Mouse (Mus musculus) hindbrain, embryonic 13.5 days (tissue): ENCODE data around the gene Zcchc10. TPM values are rescaled to one million over a fixed set of nuclear protein-coding genes. Genes with fewer than 3 reads are reported as not detected.
"Not testable (repeated sequence)": the region's sequence is repeated elsewhere in the genome, so short reads cannot be mapped to it uniquely, and the experiment has no call there.

Experiments
- ATAC-seq: fragments of 200-750 bp; cut with Nextera tagmentation; 2 replicates; pipeline ENCODE4 v1.8.0; 2017; ENCODE audit warnings: moderate TSS enrichment; ENCODE audit not compliant: low FRiP score
- H3K27ac ChIP-seq: fragments of 300-500 bp; sonication (generic); 2 replicates; pipeline ENCODE4 v1.5.1; 2015; ENCODE audit warnings: inconsistent platforms, mild to moderate bottlenecking, moderate library complexity
- H3K27me3 ChIP-seq: fragments of 300-500 bp; sonication (generic); 2 replicates; pipeline ENCODE4 v1.6.1; 2015; ENCODE audit warnings: mild to moderate bottlenecking, inconsistent platforms
- H3K36me3 ChIP-seq: fragments of 300-500 bp; sonication (generic); 2 replicates; pipeline ENCODE4 v1.6.1; 2015; ENCODE audit warnings: mild to moderate bottlenecking, inconsistent platforms
- H3K4me1 ChIP-seq: fragments of 300-500 bp; sonication (generic); replicated peaks from 2 replicates; pipeline ENCODE4 v1.6.1; 2015; ENCODE audit warnings: inconsistent platforms
- H3K4me2 ChIP-seq: fragments of 300-500 bp; sonication (generic); 2 replicates; pipeline ENCODE4 v1.6.1; 2015; ENCODE audit warnings: inconsistent platforms, mild to moderate bottlenecking, moderate library complexity
- H3K4me3 ChIP-seq: fragments of 300-500 bp; sonication (generic); 2 replicates; pipeline ENCODE4 v1.5.1; 2015; ENCODE audit warnings: mild to moderate bottlenecking, inconsistent platforms
- H3K9ac ChIP-seq: fragments of 300-500 bp; sonication (generic); 2 replicates; pipeline ENCODE4 v1.6.1; 2015; ENCODE audit warnings: mild to moderate bottlenecking, inconsistent platforms
- H3K9me3 ChIP-seq: fragments of 300-500 bp; sonication (generic); 2 replicates; pipeline ENCODE4 v1.6.1; 2016; ENCODE audit warnings: inconsistent platforms
- WGBS: fragments of 180-500 bp; shearing (Covaris S2); methylation state at CpG from one replicate; pipeline ENCODE4 v1.1.7; 2015; 5-methylcytosine and 5-hydroxymethylcytosine counted together
- polyA plus RNA-seq: library from polyadenylated mRNA; unstranded; fragments of >200 nt; fragmentation: Nextera tagmentation; extraction: Ambion mirVana; gene quantifications from 2 replicates; pipeline ENCODE4 v1.2.1, GENCODE M21; 2015

The Zcchc10 gene
- 16.1 and 17.8 TPM in 2 replicates for polyA plus RNA-seq

DNA sequence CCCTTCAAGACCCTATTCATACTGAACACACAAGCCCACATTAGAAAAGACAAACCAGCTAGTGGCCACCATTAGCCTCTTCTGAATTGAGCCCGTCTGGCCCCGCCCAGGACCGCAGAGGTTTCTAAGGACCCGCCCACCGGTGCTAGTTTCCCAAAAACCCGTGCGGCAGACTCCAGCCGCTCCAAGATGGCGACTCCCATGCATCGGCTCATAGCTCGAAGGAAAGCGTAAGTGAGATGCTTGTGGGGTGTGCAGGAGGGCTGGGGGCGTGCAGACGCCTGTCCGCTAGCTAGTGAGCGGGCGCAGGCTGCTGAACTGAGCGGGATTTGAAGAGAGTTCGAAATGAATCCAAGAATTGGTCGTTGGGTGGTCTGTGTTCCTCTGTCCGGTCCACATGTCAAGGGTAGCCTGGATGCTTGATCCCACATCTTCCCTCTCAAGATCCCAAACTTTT lies at the start of gene Zcchc10:
Zcchc10 (plus strand) TSS at position 168 of the 457 bp plus-strand sequence.
- under 1% methylated on average over 21 of the region's 21 CpGs for WGBS
- peak within 1 kb of the TSS; percentile 83 for H3K27ac ChIP-seq
- ATAC-seq, result peak; percentile 87
- H3K9ac ChIP-seq, result peak within 1 kb of the TSS; percentile 83
- H3K27me3 ChIP-seq, result no peaks in the 10 kb centered on the region
- H3K4me3 ChIP-seq, result peak within 1 kb of the TSS; percentile 78
- H3K36me3 ChIP-seq, result peaks cover 26% of the 10 kb centered on the region
- H3K4me1 ChIP-seq, result peaks cover 9% of the 10 kb centered on the region
- H3K9me3 ChIP-seq, result no peaks in the 10 kb centered on the region
- peak within 1 kb of the TSS; percentile 76 for H3K4me2 ChIP-seq

DNA sequence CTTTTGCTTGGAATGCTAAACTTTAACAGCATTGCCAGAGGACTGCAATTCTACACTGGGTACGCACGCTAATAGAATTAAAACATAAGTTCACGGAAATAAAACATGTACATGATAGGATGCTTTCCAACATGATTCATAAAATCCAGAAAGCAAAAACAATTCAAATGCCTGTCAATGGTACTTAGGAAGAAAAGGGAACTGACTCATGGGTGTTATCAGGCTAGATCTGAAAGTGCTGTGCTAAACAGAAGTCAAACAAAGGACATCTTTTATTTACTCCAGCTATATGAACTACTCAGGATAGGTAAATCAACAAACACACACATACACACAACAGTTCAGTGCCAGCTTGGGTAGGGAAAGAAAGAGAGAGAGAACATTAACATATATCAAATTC lies 49.1 kb upstream of the Zcchc10 start:
- no peak for ATAC-seq
- Histone ChIP-seq H3K4me1 (no peaks in the 10 kb centered on the region), H3K9me3 (no peaks in the 10 kb centered on the region), H3K27me3 (no peaks in the 10 kb centered on the region), H3K36me3 (peaks cover 69% of the 10 kb centered on the region), H3K4me3 (no peak overlapping the region), H3K4me2 (no peak overlapping the region), H3K9ac (no peak overlapping the region), H3K27ac (no peak overlapping the region)
- WGBS, result 97% methylated on average over 3 of the region's 3 CpGs

DNA sequence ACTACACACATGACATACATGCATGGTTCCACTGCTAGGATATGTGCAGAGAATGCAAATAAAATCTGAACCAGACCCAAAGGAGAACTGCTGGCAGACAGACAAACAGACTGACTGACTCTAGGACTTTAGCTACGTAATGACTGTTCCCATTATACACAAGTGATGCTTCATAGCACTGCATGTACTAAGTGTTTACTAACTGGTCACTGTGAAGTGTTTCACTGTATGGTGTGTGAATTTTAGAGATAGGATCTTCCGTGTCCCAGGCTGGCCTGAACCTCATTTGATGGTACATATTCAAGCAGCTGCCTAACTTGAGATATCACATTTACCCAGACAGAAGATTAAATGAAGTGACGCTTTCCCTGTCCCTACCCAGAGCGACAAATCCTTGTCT lies 46.1 kb upstream of the Zcchc10 start:
- ATAC-seq, result no peak
- no peaks in the 10 kb centered on the region for H3K27me3 ChIP-seq
- no peaks in the 10 kb centered on the region for H3K9me3 ChIP-seq
- no peak overlapping the region for H3K4me3 ChIP-seq
- H3K27ac ChIP-seq, result no peak overlapping the region
- H3K4me1 ChIP-seq, result no peaks in the 10 kb centered on the region
- H3K4me2 ChIP-seq, result no peak overlapping the region
- peaks cover 66% of the 10 kb centered on the region for H3K36me3 ChIP-seq
- no peak overlapping the region for H3K9ac ChIP-seq
- WGBS, result 93% methylated on average over 4 of the region's 4 CpGs

DNA sequence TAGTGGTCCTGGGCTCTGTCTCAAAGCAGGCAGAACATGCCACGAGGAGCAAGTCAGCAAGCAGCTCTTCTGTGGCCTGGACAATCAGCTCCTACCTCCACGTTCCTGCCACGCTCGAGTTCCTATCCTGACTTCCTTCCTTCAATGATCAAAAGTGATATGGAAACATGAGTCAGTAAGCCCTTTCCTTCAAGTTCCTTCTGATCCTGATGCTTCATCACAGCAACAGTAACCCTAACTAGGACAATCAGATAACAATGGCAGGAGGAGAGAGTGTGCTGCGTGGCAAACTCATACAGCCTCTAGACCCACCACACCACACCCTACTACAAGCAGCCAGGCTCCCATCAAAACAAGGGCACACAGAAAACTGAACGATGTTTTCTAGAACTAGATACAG lies 38.6 kb upstream of the Zcchc10 start:
- Histone ChIP-seq H3K9me3 (no peaks in the 10 kb centered on the region), H3K4me2 (no peak overlapping the region), H3K36me3 (peaks cover 81% of the 10 kb centered on the region), H3K27me3 (no peaks in the 10 kb centered on the region), H3K27ac (no peak overlapping the region), H3K4me3 (no peak overlapping the region), H3K9ac (no peak overlapping the region), H3K4me1 (no peaks in the 10 kb centered on the region)
- WGBS, result 97% methylated on average over 6 of the region's 6 CpGs
- ATAC-seq, result no peak

DNA sequence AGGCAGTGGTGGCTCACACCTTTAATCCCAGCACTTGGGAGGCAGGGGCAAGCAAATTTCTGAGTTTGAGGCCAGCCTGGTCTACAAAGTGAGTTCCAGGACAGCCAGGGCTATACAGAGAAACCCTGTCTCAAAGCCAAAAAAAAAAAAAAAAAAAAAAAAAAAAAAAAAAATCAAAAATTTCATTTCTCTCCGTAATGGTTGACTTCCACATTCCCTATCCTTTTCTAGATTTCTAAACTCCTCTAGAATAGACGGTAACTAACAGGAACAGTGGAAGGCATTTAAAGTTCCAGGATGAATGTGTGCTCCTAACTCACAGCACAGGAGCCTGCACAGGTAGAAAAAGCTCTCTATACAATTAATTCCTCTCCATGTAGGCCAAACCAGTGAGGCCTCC lies 34.3 kb upstream of the Zcchc10 start:
- not testable (repeated sequence) for H3K4me1 ChIP-seq, ATAC-seq, H3K9me3 ChIP-seq, H3K9ac ChIP-seq, H3K27ac ChIP-seq, H3K4me3 ChIP-seq, H3K27me3 ChIP-seq, H3K4me2 ChIP-seq
- WGBS, result 96% methylated on average over 2 of the region's 2 CpGs
- H3K36me3 ChIP-seq, result peaks cover 56% of the 10 kb centered on the region

DNA sequence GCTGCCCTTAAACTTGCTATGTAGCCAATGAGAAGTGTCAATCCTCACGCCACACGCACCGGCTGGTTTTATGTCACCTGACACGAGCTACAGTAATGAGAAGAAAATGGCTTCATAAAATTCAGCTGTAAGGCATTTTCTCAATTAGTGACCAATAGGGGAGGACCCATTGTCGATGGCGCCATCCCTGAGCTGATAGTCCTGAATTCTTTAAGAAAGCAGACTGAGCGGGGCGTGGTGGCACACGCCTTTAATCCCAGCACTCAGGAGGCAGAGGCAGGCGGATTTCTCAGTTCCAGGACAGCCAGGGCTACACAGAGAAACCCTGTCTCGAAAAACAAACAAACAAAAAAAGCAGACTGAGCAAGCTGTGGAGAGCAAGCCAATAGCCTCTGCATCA lies 33.6 kb upstream of the Zcchc10 start:
- no peak overlapping the region for H3K27ac ChIP-seq

DNA sequence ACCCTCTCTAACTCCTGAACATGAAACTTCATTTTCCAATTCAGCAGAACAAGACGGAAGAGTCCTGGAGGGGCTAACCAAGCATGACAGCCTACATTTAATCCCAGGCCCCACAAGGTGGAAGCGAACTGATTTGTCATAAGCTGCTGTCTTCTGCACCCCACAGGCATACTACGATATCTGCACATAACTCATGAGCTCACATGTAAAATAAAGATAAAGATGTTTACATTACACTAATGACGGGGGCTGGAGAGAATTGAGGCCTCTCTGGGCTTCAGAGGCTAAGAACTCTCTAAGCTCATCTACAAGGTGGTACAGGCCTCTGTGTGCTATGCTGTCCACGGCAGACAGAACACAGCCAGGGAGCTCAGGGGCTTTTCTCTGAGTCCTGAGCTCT lies 30.0 kb upstream of the Zcchc10 start:
- WGBS, result 84% methylated on average over 5 of the region's 5 CpGs
- Histone ChIP-seq H3K4me2 (no peak overlapping the region), H3K36me3 (peaks cover 17% of the 10 kb centered on the region), H3K4me3 (no peak overlapping the region), H3K27ac (peak overlapping the region; percentile 44; the same call in 1 of the 2 replicates), H3K4me1 (peaks cover 28% of the 10 kb centered on the region), H3K9me3 (no peaks in the 10 kb centered on the region), H3K27me3 (no peaks in the 10 kb centered on the region), H3K9ac (no peak overlapping the region)
- ATAC-seq, result no peak

More for the DNA sequence above, 33.6 kb upstream of the Zcchc10 start:
- no peak overlapping the region for H3K9ac ChIP-seq
- no peak for ATAC-seq
- peaks cover 50% of the 10 kb centered on the region for H3K36me3 ChIP-seq
- WGBS, result 91% methylated on average over 11 of the region's 11 CpGs
- H3K9me3 ChIP-seq, result no peaks in the 10 kb centered on the region
- H3K4me2 ChIP-seq, result no peak overlapping the region
- no peak overlapping the region for H3K4me3 ChIP-seq
- no peaks in the 10 kb centered on the region for H3K27me3 ChIP-seq
- peaks cover 3% of the 10 kb centered on the region; the same call in 1 of the 2 replicates for H3K4me1 ChIP-seq

DNA sequence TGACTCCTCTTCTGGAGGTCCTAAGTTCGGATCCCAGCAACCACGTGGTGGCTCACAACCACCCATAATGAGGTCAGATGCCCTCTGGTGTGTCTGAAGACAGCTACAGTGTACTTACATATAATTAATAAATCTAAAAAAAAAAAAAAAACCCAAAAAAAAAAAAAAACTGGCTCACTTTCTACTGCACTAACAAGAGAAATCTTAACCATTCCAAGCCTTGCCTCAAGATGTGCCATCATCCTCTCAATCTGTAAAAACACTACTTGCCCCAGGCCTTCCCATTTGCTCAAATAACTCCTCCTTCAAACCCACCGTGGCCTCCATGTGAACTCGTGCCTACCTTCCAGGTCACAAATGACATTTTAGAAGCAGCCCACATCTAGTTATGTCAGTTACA lies 27.6 kb upstream of the Zcchc10 start:
- no peaks in the 10 kb centered on the region for H3K27me3 ChIP-seq
- H3K4me1 ChIP-seq, result peaks cover 38% of the 10 kb centered on the region
- no peaks in the 10 kb centered on the region for H3K9me3 ChIP-seq
- H3K27ac ChIP-seq, result no peak overlapping the region
- H3K36me3 ChIP-seq, result peaks cover 1% of the 10 kb centered on the region
- H3K4me3 ChIP-seq, result no peak overlapping the region
- no peak for ATAC-seq
- WGBS, result 78% methylated on average over 4 of the region's 4 CpGs
- H3K9ac ChIP-seq, result no peak overlapping the region
- no peak overlapping the region for H3K4me2 ChIP-seq

DNA sequence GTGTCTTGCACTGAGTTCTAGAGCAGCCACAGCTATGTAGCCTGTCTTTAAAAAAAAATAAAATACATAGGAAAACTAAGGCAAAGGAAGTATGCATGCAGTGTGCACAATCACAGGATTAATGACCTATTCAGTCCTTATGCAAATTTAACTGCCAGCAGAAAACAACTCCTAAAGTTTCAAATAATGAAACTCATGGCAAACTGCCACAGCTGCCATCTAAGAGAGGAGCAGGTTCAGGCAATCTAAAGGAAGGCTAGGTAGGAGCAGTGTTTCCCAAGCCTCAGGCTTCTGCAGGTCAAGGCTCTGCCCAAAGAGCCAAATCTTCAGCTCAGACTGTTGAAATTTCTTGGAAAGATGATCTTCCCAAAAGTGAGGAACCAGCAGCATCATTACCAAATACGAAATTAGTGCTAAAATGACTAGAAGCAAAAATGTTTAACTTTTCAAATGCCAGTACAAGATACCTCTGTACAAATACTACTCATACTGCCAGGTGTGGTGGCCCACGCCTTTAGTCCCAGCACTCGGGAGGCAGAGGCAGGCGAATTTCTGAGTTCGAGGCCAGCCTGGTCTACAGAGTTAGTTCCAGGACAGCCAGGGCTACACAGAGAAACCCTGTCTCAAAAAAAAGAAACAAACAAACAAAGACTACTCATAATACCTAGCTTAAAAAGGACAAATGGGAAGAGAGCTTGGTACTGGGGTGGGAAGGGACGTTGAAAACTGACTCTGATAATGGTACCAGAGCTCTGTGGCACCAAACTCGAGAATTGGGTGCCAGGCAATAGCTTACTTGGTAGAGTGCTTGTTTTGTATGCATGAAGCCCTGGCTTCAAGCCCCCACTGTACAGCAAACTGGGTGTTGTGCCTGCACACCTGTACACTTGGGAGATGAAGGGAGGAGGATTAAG lies 26.3 kb upstream of the Zcchc10 start:
- Histone ChIP-seq H3K4me2 (peak overlapping the region; percentile 75), H3K27me3 (no peaks in the 10 kb centered on the region), H3K4me3 (peak overlapping the region; percentile 98), H3K9me3 (no peaks in the 10 kb centered on the region), H3K4me1 (peaks cover 38% of the 10 kb centered on the region), H3K9ac (peak overlapping the region; percentile 99), H3K27ac (no peak overlapping the region), H3K36me3 (no peaks in the 10 kb centered on the region)
- WGBS, result 90% methylated on average over 7 of the region's 7 CpGs
- no peak for ATAC-seq

DNA sequence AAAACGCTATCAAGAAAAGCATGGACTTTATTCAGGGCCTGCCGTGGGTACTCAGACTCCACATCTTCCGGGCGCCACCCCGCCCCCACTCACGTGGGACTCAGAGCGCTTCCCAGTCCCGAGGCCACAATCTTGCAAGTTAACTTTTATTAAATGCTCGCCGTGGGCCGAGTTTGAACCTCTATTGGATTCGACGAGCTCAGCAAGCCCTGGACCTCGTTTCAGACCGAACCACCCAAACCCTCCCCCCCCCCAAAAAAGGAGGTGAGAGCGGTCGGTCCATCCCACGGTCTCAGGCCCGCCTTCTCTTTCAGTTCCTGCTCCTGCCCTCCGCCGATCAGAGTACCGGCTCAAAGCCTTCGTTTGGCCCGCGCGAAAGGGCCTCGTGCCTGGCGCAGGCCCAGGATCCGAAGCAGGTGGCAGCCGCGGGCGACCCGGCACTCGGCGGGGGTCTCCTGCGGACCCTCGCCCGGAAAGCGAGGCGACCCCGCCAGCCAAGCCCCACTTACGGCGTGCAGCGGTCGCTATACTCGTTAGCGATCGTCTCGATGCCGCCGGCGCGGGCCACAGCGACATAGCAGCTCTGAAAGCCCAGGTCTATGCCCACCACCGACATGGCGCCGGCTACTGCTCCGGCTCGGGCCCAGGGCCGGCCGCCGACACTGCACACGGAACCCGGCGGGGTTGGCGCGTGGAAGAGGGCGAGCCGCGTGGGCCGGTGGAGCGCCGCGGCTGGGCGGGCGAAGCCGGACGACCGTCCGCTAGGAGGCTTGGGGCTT lies 24.7 kb upstream of the Zcchc10 start:
- Histone ChIP-seq H3K9me3 (no peaks in the 10 kb centered on the region), H3K27me3 (no peaks in the 10 kb centered on the region), H3K4me3 (peak overlapping the region; percentile 98), H3K9ac (peak overlapping the region; percentile 99), H3K27ac (peak overlapping the region; percentile 95), H3K4me2 (peak overlapping the region; percentile 75), H3K36me3 (no peaks in the 10 kb centered on the region), H3K4me1 (peaks cover 35% of the 10 kb centered on the region)
- WGBS, result under 1% methylated on average over 80 of the region's 80 CpGs
- ATAC-seq, result peak; percentile 86

DNA sequence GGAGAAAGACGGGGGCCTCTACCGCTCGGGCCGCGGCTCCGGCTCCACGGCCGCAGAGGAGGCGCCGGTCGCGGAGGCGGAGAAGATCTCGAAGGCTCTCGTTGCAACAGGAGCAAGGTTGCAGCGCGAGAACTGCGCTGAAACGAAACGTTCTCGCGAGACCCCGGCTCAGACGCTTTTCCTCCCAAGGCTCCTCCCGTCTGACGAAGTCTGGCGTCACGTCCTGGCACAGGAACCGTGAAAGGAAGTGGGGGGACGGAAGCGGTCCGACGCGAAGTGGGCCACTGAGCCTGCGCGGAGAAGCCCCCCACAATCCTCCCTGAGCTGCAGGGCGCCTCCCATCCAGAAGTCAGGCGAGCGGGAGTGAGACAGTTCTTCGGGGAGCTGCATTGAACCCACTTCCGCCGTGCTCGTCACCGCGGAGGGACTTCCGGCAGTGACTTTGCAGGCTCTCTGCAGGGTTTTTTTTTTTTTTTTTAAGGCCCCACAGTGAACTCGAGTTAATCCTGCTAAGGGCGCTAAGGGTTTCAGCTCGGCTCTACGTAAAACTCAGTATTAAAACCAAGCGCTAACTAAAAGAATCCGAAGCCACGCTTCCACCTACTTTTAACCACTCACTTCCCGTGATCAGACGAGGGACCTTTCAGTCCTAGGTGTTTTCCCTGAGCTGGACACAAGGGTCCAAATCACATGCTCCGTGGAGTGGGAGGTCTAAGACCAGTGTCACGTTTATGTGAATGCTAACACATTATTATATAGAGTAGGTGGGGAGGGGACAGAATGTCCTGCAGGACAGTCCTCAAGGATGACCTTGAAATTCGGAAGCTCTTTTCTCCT lies 23.9 kb upstream of the Zcchc10 start, which contains the start of gene Hspa4:
Hspa4 (minus strand) TSS at position 128 of the 837 bp plus-strand sequence.
- Histone ChIP-seq H3K9me3 (no peaks in the 10 kb centered on the region), H3K27ac (peak within 1 kb of the TSS; percentile 95), H3K4me2 (peak within 1 kb of the TSS; percentile 75), H3K4me3 (peak within 1 kb of the TSS; percentile 98), H3K27me3 (no peaks in the 10 kb centered on the region), H3K9ac (peak within 1 kb of the TSS; percentile 99), H3K36me3 (no peaks in the 10 kb centered on the region), H3K4me1 (peaks cover 35% of the 10 kb centered on the region)
- peak; percentile 98 for ATAC-seq
- whole genome bisulfite sequencing, result 1% methylated on average over 58 of the region's 58 CpGs
